Comparison of ENCODE assay signal across 8 mouse cellular contexts in genomic region chr1:75487040-75487404, GRCm38 (mm10). TPM values are rescaled to one million over a fixed set of nuclear protein-coding genes. Genes with fewer than 3 reads are reported as not detected.
DNase-seq lines count a peak whose midpoint lies in the region; ATAC-seq and TF ChIP-seq lines count a peak whose summit lies in the region.

No protein-coding gene starts in this region.

- no peak for ATAC-seq in erythroblast, adult 5-6 weeks (replicated peaks; ENCODE audit: low FRiP score, poor library complexity, severe bottlenecking)
- no peak for ATAC-seq in limb, embryonic 15.5 days (ENCODE audit: insufficient number of reproducible peaks, low FRiP score, low TSS enrichment, low read depth)
- no peak for ATAC-seq in monocyte, adult 5-6 weeks (replicated peaks; ENCODE audit: insufficient number of reproducible peaks, low FRiP score, low TSS enrichment, poor library complexity, severe bottlenecking)

- no peak for DNase-seq in spleen, adult 2 months (ENCODE audit: low read depth in 1 of 2, low spot score in 2 of 2)
- DNase-seq in spleen, postnatal 10 days (ENCODE audit: low spot score in 2 of 2) = no peak
- DNase-seq in B cell, adult 2 months = no peak
- DNase-seq in frontal cortex, postnatal 14 days (ENCODE audit: low spot score in 2 of 2) = no peak

- TF ChIP-seq POLR2A in spleen, adult 2 months (IDR thresholded peaks at IDR 0.05; ENCODE audit: low read depth, low read length) = no peak

- 0 out of 2 replicates have a peak overlapping the region, but pooled peaks have one; percentile 23 for H3K9ac ChIP-seq in limb, embryonic 15.5 days

- TF ChIP-seq CTCF in spleen, adult 2 months (IDR thresholded peaks at IDR 0.05; ENCODE audit: extremely low read depth, insufficient read depth, insufficient read length, insufficient replicate concordance) = no peak

- H3K27me3 ChIP-seq in erythroblast, embryonic 14.5 days (ENCODE audit: control insufficient read depth) = peaks cover 74% of the 10 kb centered on the region
- peaks cover 19% of the 10 kb centered on the region; the same call in 1 of the 2 replicates for H3K27me3 ChIP-seq in spleen, adult 2 months (ENCODE audit: control insufficient read depth, insufficient read depth, low read length)
- peaks cover 75% of the 10 kb centered on the region for H3K27me3 ChIP-seq in limb, embryonic 15.5 days

- no peak overlapping the region for H3K27ac ChIP-seq in spleen, adult 2 months (ENCODE audit: insufficient read depth, low read length)
- no peak overlapping the region for H3K27ac ChIP-seq in limb, embryonic 15.5 days

- WGBS in spleen, adult 2 months = 4% methylated on average over 13 of the region's 13 CpGs
- WGBS in limb, embryonic 15.5 days = 2% methylated on average over 13 of the region's 13 CpGs

- peak overlapping the region; percentile 89 for H3K4me2 ChIP-seq in limb, embryonic 15.5 days

- peak overlapping the region; percentile 48 for H3K4me3 ChIP-seq in erythroblast, embryonic 14.5 days (replicated peaks)
- H3K4me3 ChIP-seq in spleen, adult 2 months (ENCODE audit: extremely low read depth, insufficient read depth, insufficient read length) = peak overlapping the region; percentile 52; the same call in 1 of the 2 replicates
- peak overlapping the region; percentile 53 for H3K4me3 ChIP-seq in limb, embryonic 15.5 days

- peaks cover 13% of the 10 kb centered on the region for H3K4me1 ChIP-seq in erythroblast, embryonic 14.5 days (ENCODE audit: control insufficient read depth)
- peaks cover 3% of the 10 kb centered on the region; the same call in 1 of the 2 replicates for H3K4me1 ChIP-seq in spleen, adult 2 months (ENCODE audit: control insufficient read depth, insufficient read depth, insufficient read length)
- H3K4me1 ChIP-seq in limb, embryonic 15.5 days = peaks cover 24% of the 10 kb centered on the region

- no peaks in the 10 kb centered on the region for H3K9me3 ChIP-seq in erythroblast, embryonic 14.5 days (ENCODE audit: control insufficient read depth, low read length)
- H3K9me3 ChIP-seq in limb, embryonic 15.5 days = no peaks in the 10 kb centered on the region

- H3K36me3 ChIP-seq in erythroblast, embryonic 14.5 days (ENCODE audit: control insufficient read depth) = no peaks in the 10 kb centered on the region; the same call in 1 of the 2 replicates
- no peaks in the 10 kb centered on the region for H3K36me3 ChIP-seq in spleen, adult 2 months (ENCODE audit: control insufficient read depth, insufficient read depth, low read length)
- peaks cover 42% of the 10 kb centered on the region for H3K36me3 ChIP-seq in limb, embryonic 15.5 days

RNA-seq across cellular contexts. Expression of gene Tmem198, which starts 7.7 kb away (rescaled TPM):
- 0.04 and 0.13 TPM in 2 replicates for polyA plus RNA-seq in erythroblast, embryonic 14.5 days (2012)
- not detected in 2 replicates for total RNA-seq in erythroblast, adult 5-6 weeks (2015; ENCODE audit: low replicate concordance)
- not detected in 2 replicates for total RNA-seq in erythroblast, adult 5-6 weeks (2017; ENCODE audit: low replicate concordance)
- polyA plus RNA-seq in spleen, adult 2 months (2012; rRNA removed) = 2.6 and 3.6 TPM in 2 replicates
- 0.74 and 0.79 TPM in 2 replicates for polyA plus RNA-seq in limb, embryonic 15.5 days (2015; fragmentation: Nextera tagmentation; extraction: Ambion mirVana)
- 0.21 to 3.7 TPM (median 0.86 TPM) in 3 replicates for total RNA-seq in monocyte, adult 5-6 weeks (2017)

RNA-seq across cellular contexts. Expression of gene Chpf, which starts 7.9 kb away (rescaled TPM):
- polyA plus RNA-seq in erythroblast, embryonic 14.5 days (2012) = 0.26 and 0.30 TPM in 2 replicates
- 0.42 TPM in 1 of 2 replicates, not detected in the other for total RNA-seq in erythroblast, adult 5-6 weeks (2015; ENCODE audit: low replicate concordance)
- total RNA-seq in erythroblast, adult 5-6 weeks (2017; ENCODE audit: low replicate concordance) = 0.26 and 1.3 TPM in 2 replicates
- polyA plus RNA-seq in spleen, adult 2 months (2012; rRNA removed) = 30.4 and 40.6 TPM in 2 replicates
- polyA plus RNA-seq in limb, embryonic 15.5 days (2015; fragmentation: Nextera tagmentation; extraction: Ambion mirVana) = 51.7 and 58.8 TPM in 2 replicates
- 3.6 to 11.4 TPM (median 4.3 TPM) in 3 replicates for total RNA-seq in monocyte, adult 5-6 weeks (2017)

RNA-seq across cellular contexts. Expression of gene Obsl1, which starts 19.2 kb away (rescaled TPM):
- 0.12 and 0.15 TPM in 2 replicates for polyA plus RNA-seq in erythroblast, embryonic 14.5 days (2012)
- not detected in 2 replicates for total RNA-seq in erythroblast, adult 5-6 weeks (2015; ENCODE audit: low replicate concordance)
- not detected in 2 replicates for total RNA-seq in erythroblast, adult 5-6 weeks (2017; ENCODE audit: low replicate concordance)
- polyA plus RNA-seq in spleen, adult 2 months (2012; rRNA removed) = 7.8 and 7.9 TPM in 2 replicates
- polyA plus RNA-seq in limb, embryonic 15.5 days (2015; fragmentation: Nextera tagmentation; extraction: Ambion mirVana) = 83.7 and 90.9 TPM in 2 replicates
- total RNA-seq in monocyte, adult 5-6 weeks (2017) = not detected in 3 replicates

RNA-seq across cellular contexts. Expression of gene Inha, which starts 19.9 kb away (rescaled TPM):
- not detected in 2 replicates for polyA plus RNA-seq in erythroblast, embryonic 14.5 days (2012)
- not detected in 2 replicates for total RNA-seq in erythroblast, adult 5-6 weeks (2015; ENCODE audit: low replicate concordance)
- not detected in 2 replicates for total RNA-seq in erythroblast, adult 5-6 weeks (2017; ENCODE audit: low replicate concordance)
- polyA plus RNA-seq in spleen, adult 2 months (2012; rRNA removed) = 2.9 TPM in 2 replicates
- polyA plus RNA-seq in limb, embryonic 15.5 days (2015; fragmentation: Nextera tagmentation; extraction: Ambion mirVana) = 11.2 and 12.2 TPM in 2 replicates
- not detected in 3 replicates for total RNA-seq in monocyte, adult 5-6 weeks (2017)

RNA-seq across cellular contexts. Expression of gene Stk11ip, which starts 34.3 kb away (rescaled TPM):
- 3.3 and 5.1 TPM in 2 replicates for polyA plus RNA-seq in erythroblast, embryonic 14.5 days (2012)
- 10.9 and 14.0 TPM in 2 replicates for total RNA-seq in erythroblast, adult 5-6 weeks (2015; ENCODE audit: low replicate concordance)
- total RNA-seq in erythroblast, adult 5-6 weeks (2017; ENCODE audit: low replicate concordance) = 14.3 and 31.6 TPM in 2 replicates
- 73.8 and 77.3 TPM in 2 replicates for polyA plus RNA-seq in spleen, adult 2 months (2012; rRNA removed)
- 19.9 and 20.2 TPM in 2 replicates for polyA plus RNA-seq in limb, embryonic 15.5 days (2015; fragmentation: Nextera tagmentation; extraction: Ambion mirVana)
- 19.2 to 30.0 TPM (median 26.6 TPM) in 3 replicates for total RNA-seq in monocyte, adult 5-6 weeks (2017)

Comparison
In these comparisons a context has a peak if more than half of its experiments do, and no peak if none do; other contexts are left out.
1. RNA of gene Chpf, which starts 7.9 kb away (polyA plus RNA-seq): 51.7 to 58.8 TPM in limb, embryonic 15.5 days and 30.4 to 40.6 TPM in spleen, adult 2 months; 0.26 to 0.30 TPM in erythroblast, embryonic 14.5 days; every median in the first group is over 10 times any median in the second.
2. Peak in every context shown above with its lines, with median percentiles within 50 percentile points of each other: H3K4me3 ChIP-seq.